Mouse (Mus musculus) cerebellum, adult 2 months (tissue): ENCODE measurements around the gene Ak9.

Experiments used
- CTCF ChIP-seq: fragments of 200-500 bp; IDR thresholded peaks from 2 replicates; pipeline ENCODE4 v1.5.1; 2011; ENCODE audit warnings: low read depth, mild to moderate bottlenecking, control low read depth, low read length, moderate library complexity, borderline replicate concordance; ENCODE audit not compliant: insufficient read depth
- POLR2A ChIP-seq: fragments of 200-500 bp; IDR thresholded peaks from 2 replicates; pipeline ENCODE4 v1.6.1; 2011; ENCODE audit warnings: low read length, control low read depth, borderline replicate concordance; ENCODE audit not compliant: insufficient read depth

GRCm38 (mm10) chr10:41380466-41380865, 76.7 kb downstream of the Ak9 start:
- TF ChIP-seq CTCF, result no peak
- no peak for TF ChIP-seq POLR2A
